Mouse (Mus musculus) cerebellum, adult 2 months (tissue): ENCODE measurements at regions not wholly inside any gene's neighbourhood (a gene's known extent, or its start where the extent isn't known, plus 50 kb on each side); places are given as distances from the start of the nearest gene placed in this dataset.

Experiments
- DNase-seq, 2 experiments: peaks; one replicate each; pipeline ENCODE4 v3.0.0; 2021
- H3K27ac ChIP-seq: fragments of 200-500 bp; 2 replicates; pipeline ENCODE4 v1.5.1; 2012; ENCODE audit warnings: low read length, control low read depth, inconsistent platforms; ENCODE audit not compliant: insufficient read depth
- H3K27me3 ChIP-seq: fragments of 200-500 bp; 2 replicates; pipeline ENCODE4 v1.6.1; 2012; ENCODE audit warnings: inconsistent platforms, mild to moderate bottlenecking, low read length, moderate library complexity; ENCODE audit not compliant: control insufficient read depth, insufficient read depth
- H3K4me1 ChIP-seq: fragments of 200-500 bp; 2 replicates; pipeline ENCODE4 v1.6.1; 2011; ENCODE audit warnings: low read length; ENCODE audit not compliant: control insufficient read depth, insufficient read depth
- H3K4me3 ChIP-seq: fragments of 200-500 bp; replicated peaks from 2 replicates; pipeline ENCODE3; 2011; ENCODE audit warnings: mild to moderate bottlenecking, low read depth, low read length, control low read depth; ENCODE audit not compliant: insufficient read depth
- CTCF ChIP-seq: fragments of 200-500 bp; IDR thresholded peaks from 2 replicates; pipeline ENCODE4 v1.5.1; 2011; ENCODE audit warnings: low read depth, mild to moderate bottlenecking, control low read depth, low read length, moderate library complexity, borderline replicate concordance; ENCODE audit not compliant: insufficient read depth
- POLR2A ChIP-seq: fragments of 200-500 bp; IDR thresholded peaks from 2 replicates; pipeline ENCODE4 v1.6.1; 2011; ENCODE audit warnings: low read length, control low read depth, borderline replicate concordance; ENCODE audit not compliant: insufficient read depth
- WGBS: fragments of 180-500 bp; shearing (Covaris S2); methylation state at CpG from one replicate; pipeline ENCODE4 v1.1.7; 2018; 5-methylcytosine and 5-hydroxymethylcytosine counted together

DNA sequence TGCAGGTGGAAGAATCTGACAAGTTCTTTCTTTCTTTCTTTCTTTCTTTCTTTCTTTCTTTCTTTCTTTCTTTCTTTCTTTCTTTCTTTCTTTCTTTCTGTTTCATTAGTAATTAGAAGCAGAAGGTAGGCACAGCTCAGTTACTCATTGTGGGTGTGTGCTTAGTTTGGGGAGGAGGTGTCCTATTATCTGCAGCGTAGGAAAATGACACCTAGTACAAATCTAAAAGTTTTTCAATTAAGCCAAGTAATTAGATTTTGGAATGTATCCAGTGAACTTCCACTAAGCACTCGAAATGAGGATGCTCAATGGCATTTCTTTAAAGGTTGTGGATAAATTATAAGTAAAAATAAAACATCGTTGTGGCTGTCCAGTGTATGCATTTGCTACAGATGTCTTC is 885.4 kb downstream of the Trhde start:
- Histone ChIP-seq H3K4me1 (no peaks in the 10 kb centered on the region), H3K27me3 (no peaks in the 10 kb centered on the region), H3K4me3 (no peak overlapping the region), H3K27ac (no peak overlapping the region)
- 42% methylated on average over 3 of the region's 3 CpGs for WGBS
- TF ChIP-seq CTCF (no peak), POLR2A (no peak)
- no peak for DNase-seq

DNA sequence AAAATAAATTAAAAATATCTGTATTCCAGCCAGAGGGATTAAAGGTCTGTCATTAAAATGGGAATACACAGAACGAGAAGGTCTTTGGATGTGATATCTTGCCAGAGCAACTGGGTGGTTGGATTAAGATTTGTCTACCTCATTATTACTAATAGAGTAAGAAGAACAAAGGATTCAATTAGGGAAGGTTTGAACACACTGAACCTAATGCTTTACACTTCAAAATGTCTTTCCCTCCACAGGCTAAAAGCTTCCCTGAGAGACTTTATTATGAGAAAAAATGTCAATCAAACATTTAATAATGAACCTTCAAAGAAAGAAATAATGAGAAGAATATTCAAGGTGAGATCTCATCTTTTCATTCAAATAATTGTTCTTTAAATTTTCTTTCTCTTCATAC is 899.4 kb downstream of the Trhde start:
- Histone ChIP-seq H3K27me3 (no peaks in the 10 kb centered on the region), H3K4me3 (no peak overlapping the region), H3K27ac (no peak overlapping the region), H3K4me1 (no peaks in the 10 kb centered on the region)
- DNase-seq = no peak
- TF ChIP-seq CTCF (no peak), POLR2A (no peak)
- 90% methylated on average over 1 of the region's 1 CpGs for WGBS

DNA sequence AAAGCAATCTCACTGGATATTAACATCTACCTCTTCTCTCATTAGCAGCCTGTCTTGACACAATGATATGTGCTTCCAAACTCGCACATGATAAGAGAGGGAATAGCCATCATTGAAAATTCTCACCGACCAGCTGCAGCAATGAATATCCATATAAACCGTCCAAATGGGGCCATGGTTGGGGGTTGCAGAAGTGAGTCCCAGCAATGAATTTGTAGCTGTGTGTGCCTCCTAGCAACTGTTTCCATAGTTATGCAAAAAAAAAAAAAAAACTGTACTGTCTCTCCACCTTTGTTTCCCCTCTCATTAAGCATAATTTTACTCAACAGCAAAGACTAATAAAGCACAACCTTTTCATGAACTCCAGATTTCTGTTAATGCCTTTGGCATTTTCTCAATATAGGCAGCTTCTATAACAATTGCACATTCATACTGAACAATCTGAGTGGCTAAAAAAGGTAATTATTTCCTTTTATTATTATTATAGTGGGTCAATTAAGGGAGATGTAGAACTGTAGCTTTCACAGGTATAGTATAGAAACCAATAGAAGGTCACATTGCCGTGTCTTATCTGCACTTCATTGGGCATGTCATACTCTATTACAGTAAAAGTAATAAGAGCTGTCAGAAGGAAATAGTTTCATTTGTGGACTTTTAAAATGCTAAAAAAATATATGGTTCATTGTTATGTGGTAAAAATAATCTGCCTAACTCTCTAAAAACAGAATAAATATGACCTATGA is 927.5 kb downstream of the Trhde start:
- H3K27me3 ChIP-seq = no peaks in the 10 kb centered on the region
- H3K27ac ChIP-seq = no peak overlapping the region
- DNase-seq = no peak
- 34% methylated on average over 4 of the region's 4 CpGs for WGBS
- TF ChIP-seq POLR2A = no peak
- no peak for TF ChIP-seq CTCF
- H3K4me3 ChIP-seq = no peak overlapping the region
- H3K4me1 ChIP-seq = no peaks in the 10 kb centered on the region

- TF ChIP-seq CTCF (no peak), POLR2A (no peak)
- H3K4me1 ChIP-seq = no peaks in the 10 kb centered on the region
- H3K27ac ChIP-seq = no peak overlapping the region
- 94% methylated on average over 1 of the region's 1 CpGs for WGBS
- no peak overlapping the region for H3K4me3 ChIP-seq
- no peaks in the 10 kb centered on the region for H3K27me3 ChIP-seq
- DNase-seq = no peak
These were observed 895.8 kb upstream of the Atxn7l3b start for GRCm38 (mm10) chr10:113824596-113824995.
